Mouse (Mus musculus) hindbrain, embryonic 13.5 days (tissue): ENCODE measurements around the gene Lrrc4c. TPM values are rescaled to one million over a fixed set of nuclear protein-coding genes. Genes with fewer than 3 reads are reported as not detected.

Source experiments
- ATAC-seq: fragments of 200-750 bp; cut with Nextera tagmentation; 2 replicates; pipeline ENCODE4 v1.8.0; 2017; ENCODE audit warnings: moderate TSS enrichment; ENCODE audit not compliant: low FRiP score
- H3K27ac ChIP-seq: fragments of 300-500 bp; sonication (generic); 2 replicates; pipeline ENCODE4 v1.5.1; 2015; ENCODE audit warnings: inconsistent platforms, mild to moderate bottlenecking, moderate library complexity
- H3K27me3 ChIP-seq: fragments of 300-500 bp; sonication (generic); 2 replicates; pipeline ENCODE4 v1.6.1; 2015; ENCODE audit warnings: mild to moderate bottlenecking, inconsistent platforms
- H3K36me3 ChIP-seq: fragments of 300-500 bp; sonication (generic); 2 replicates; pipeline ENCODE4 v1.6.1; 2015; ENCODE audit warnings: mild to moderate bottlenecking, inconsistent platforms
- H3K4me1 ChIP-seq: fragments of 300-500 bp; sonication (generic); replicated peaks from 2 replicates; pipeline ENCODE4 v1.6.1; 2015; ENCODE audit warnings: inconsistent platforms
- H3K4me2 ChIP-seq: fragments of 300-500 bp; sonication (generic); 2 replicates; pipeline ENCODE4 v1.6.1; 2015; ENCODE audit warnings: inconsistent platforms, mild to moderate bottlenecking, moderate library complexity
- H3K4me3 ChIP-seq: fragments of 300-500 bp; sonication (generic); 2 replicates; pipeline ENCODE4 v1.5.1; 2015; ENCODE audit warnings: mild to moderate bottlenecking, inconsistent platforms
- H3K9ac ChIP-seq: fragments of 300-500 bp; sonication (generic); 2 replicates; pipeline ENCODE4 v1.6.1; 2015; ENCODE audit warnings: mild to moderate bottlenecking, inconsistent platforms
- H3K9me3 ChIP-seq: fragments of 300-500 bp; sonication (generic); 2 replicates; pipeline ENCODE4 v1.6.1; 2016; ENCODE audit warnings: inconsistent platforms
- WGBS: fragments of 180-500 bp; shearing (Covaris S2); methylation state at CpG from one replicate; pipeline ENCODE4 v1.1.7; 2015; 5-methylcytosine and 5-hydroxymethylcytosine counted together
- polyA plus RNA-seq: library from polyadenylated mRNA; unstranded; fragments of >200 nt; fragmentation: Nextera tagmentation; extraction: Ambion mirVana; gene quantifications from 2 replicates; pipeline ENCODE4 v1.2.1, GENCODE M21; 2015

The Lrrc4c gene
- polyA plus RNA-seq, 1 experiment from 2014 or later = 24.0 TPM

GRCm38 (mm10) chr2:96401186-96401811 lies 83.3 kb downstream of the Lrrc4c start:
- no peaks in the 10 kb centered on the region for H3K27me3 ChIP-seq
- H3K4me3 ChIP-seq = no peak overlapping the region
- H3K4me2 ChIP-seq = no peak overlapping the region
- peak; percentile 54 for ATAC-seq
- H3K36me3 ChIP-seq = no peaks in the 10 kb centered on the region
- H3K9me3 ChIP-seq = no peaks in the 10 kb centered on the region
- 91% methylated on average over 1 of the region's 1 CpGs for WGBS
- no peak overlapping the region for H3K9ac ChIP-seq
- no peaks in the 10 kb centered on the region for H3K4me1 ChIP-seq
- H3K27ac ChIP-seq = no peak overlapping the region

GRCm38 (mm10) chr2:96402514-96402913 lies 84.5 kb downstream of the Lrrc4c start:
- no peaks in the 10 kb centered on the region for H3K36me3 ChIP-seq
- no peaks in the 10 kb centered on the region for H3K4me1 ChIP-seq
- no peak overlapping the region for H3K4me3 ChIP-seq
- H3K27ac ChIP-seq = no peak overlapping the region
- H3K9me3 ChIP-seq = no peaks in the 10 kb centered on the region
- WGBS = 68% methylated on average over 2 of the region's 2 CpGs
- no peak for ATAC-seq
- H3K9ac ChIP-seq = no peak overlapping the region
- no peak overlapping the region for H3K4me2 ChIP-seq
- no peaks in the 10 kb centered on the region for H3K27me3 ChIP-seq

- Histone ChIP-seq H3K27me3 (no peaks in the 10 kb centered on the region), H3K4me2 (no peak overlapping the region), H3K4me3 (no peak overlapping the region), H3K27ac (no peak overlapping the region), H3K9me3 (no peaks in the 10 kb centered on the region), H3K9ac (no peak overlapping the region), H3K4me1 (no peaks in the 10 kb centered on the region), H3K36me3 (no peaks in the 10 kb centered on the region)
- WGBS = 89% methylated on average over 8 of the region's 8 CpGs
- no peak for ATAC-seq
Measured at GRCm38 (mm10) chr2:96406856-96407255, 88.9 kb downstream of the Lrrc4c start.

GRCm38 (mm10) chr2:96411182-96411581 lies 93.2 kb downstream of the Lrrc4c start:
- no peak for ATAC-seq
- 88% methylated on average over 1 of the region's 1 CpGs for WGBS
- H3K9me3 ChIP-seq = no peaks in the 10 kb centered on the region
- H3K9ac ChIP-seq = no peak overlapping the region
- H3K36me3 ChIP-seq = no peaks in the 10 kb centered on the region
- H3K27me3 ChIP-seq = no peaks in the 10 kb centered on the region
- no peaks in the 10 kb centered on the region for H3K4me1 ChIP-seq
- H3K27ac ChIP-seq = no peak overlapping the region
- no peak overlapping the region for H3K4me2 ChIP-seq
- no peak overlapping the region for H3K4me3 ChIP-seq

- Histone ChIP-seq H3K27me3 (no peaks in the 10 kb centered on the region), H3K4me2 (no peak overlapping the region)
Measured at GRCm38 (mm10) chr2:96461566-96461965, 143.6 kb downstream of the Lrrc4c start.

GRCm38 (mm10) chr2:96475674-96476073 lies 157.7 kb downstream of the Lrrc4c start:
- H3K27me3 ChIP-seq = no peaks in the 10 kb centered on the region
- no peak overlapping the region for H3K4me2 ChIP-seq
- no peak overlapping the region for H3K27ac ChIP-seq
- peak; percentile 81 for ATAC-seq
- 28% methylated on average over 6 of the region's 6 CpGs for WGBS
- H3K36me3 ChIP-seq = no peaks in the 10 kb centered on the region
- H3K9ac ChIP-seq = no peak overlapping the region
- H3K4me1 ChIP-seq = 0 out of 2 replicates have a peak, but pooled peaks cover 3% of the 10 kb centered on the region
- H3K9me3 ChIP-seq = no peaks in the 10 kb centered on the region
- no peak overlapping the region for H3K4me3 ChIP-seq

More at GRCm38 (mm10) chr2:96461566-96461965, 143.6 kb downstream of the Lrrc4c start:
- Histone ChIP-seq H3K27ac (no peak overlapping the region), H3K9ac (no peak overlapping the region), H3K9me3 (no peaks in the 10 kb centered on the region), H3K4me1 (no peaks in the 10 kb centered on the region), H3K4me3 (no peak overlapping the region), H3K36me3 (no peaks in the 10 kb centered on the region)
- no peak for ATAC-seq

GRCm38 (mm10) chr2:96499116-96499882 lies 181.3 kb downstream of the Lrrc4c start:
- H3K4me3 ChIP-seq = no peak overlapping the region
- no peak overlapping the region for H3K27ac ChIP-seq
- H3K36me3 ChIP-seq = no peaks in the 10 kb centered on the region
- H3K9ac ChIP-seq = no peak overlapping the region
- H3K4me1 ChIP-seq = no peaks in the 10 kb centered on the region
- no peaks in the 10 kb centered on the region for H3K9me3 ChIP-seq
- ATAC-seq = no peak
- no peak overlapping the region for H3K4me2 ChIP-seq
- no peaks in the 10 kb centered on the region for H3K27me3 ChIP-seq
- WGBS = 43% methylated on average over 3 of the region's 3 CpGs

- H3K27ac ChIP-seq = no peak overlapping the region
- H3K4me2 ChIP-seq = no peak overlapping the region
- no peaks in the 10 kb centered on the region for H3K36me3 ChIP-seq
- H3K4me1 ChIP-seq = no peaks in the 10 kb centered on the region
- H3K9me3 ChIP-seq = no peaks in the 10 kb centered on the region
- WGBS = 40% methylated on average over 6 of the region's 6 CpGs
- peak; percentile 80 for ATAC-seq
- no peak overlapping the region for H3K9ac ChIP-seq
- H3K4me3 ChIP-seq = no peak overlapping the region
- no peaks in the 10 kb centered on the region for H3K27me3 ChIP-seq
Measured at GRCm38 (mm10) chr2:96504140-96504539, 186.2 kb downstream of the Lrrc4c start.

- Histone ChIP-seq H3K27ac (no peak overlapping the region), H3K9ac (no peak overlapping the region), H3K27me3 (no peaks in the 10 kb centered on the region), H3K4me1 (no peaks in the 10 kb centered on the region), H3K4me3 (no peak overlapping the region), H3K4me2 (no peak overlapping the region), H3K9me3 (no peaks in the 10 kb centered on the region), H3K36me3 (no peaks in the 10 kb centered on the region)
- no peak for ATAC-seq
- WGBS = 88% methylated on average over 1 of the region's 1 CpGs
Measured at GRCm38 (mm10) chr2:96505641-96506040, 187.7 kb downstream of the Lrrc4c start.

GRCm38 (mm10) chr2:96508991-96509390 lies 191.0 kb downstream of the Lrrc4c start:
- no peak overlapping the region for H3K4me3 ChIP-seq
- H3K4me1 ChIP-seq = no peaks in the 10 kb centered on the region
- no peaks in the 10 kb centered on the region for H3K27me3 ChIP-seq
- no peak overlapping the region for H3K9ac ChIP-seq
- 70% methylated on average over 1 of the region's 1 CpGs for WGBS
- no peak for ATAC-seq
- no peak overlapping the region for H3K4me2 ChIP-seq
- H3K36me3 ChIP-seq = no peaks in the 10 kb centered on the region
- H3K9me3 ChIP-seq = no peaks in the 10 kb centered on the region
- H3K27ac ChIP-seq = no peak overlapping the region

- Histone ChIP-seq H3K9me3 (no peaks in the 10 kb centered on the region), H3K27ac (no peak overlapping the region), H3K9ac (no peak overlapping the region), H3K36me3 (no peaks in the 10 kb centered on the region), H3K4me1 (no peaks in the 10 kb centered on the region), H3K4me2 (no peak overlapping the region), H3K27me3 (no peaks in the 10 kb centered on the region), H3K4me3 (no peak overlapping the region)
- ATAC-seq = no peak
- WGBS = 83% methylated on average over 3 of the region's 3 CpGs
Measured at GRCm38 (mm10) chr2:96537469-96537868, 219.5 kb downstream of the Lrrc4c start.

- H3K36me3 ChIP-seq = no peaks in the 10 kb centered on the region
- H3K4me1 ChIP-seq = 0 out of 2 replicates have a peak, but pooled peaks cover 2% of the 10 kb centered on the region
- no peak for ATAC-seq
- H3K4me2 ChIP-seq = no peak overlapping the region
- H3K4me3 ChIP-seq = no peak overlapping the region
- no peaks in the 10 kb centered on the region for H3K9me3 ChIP-seq
- H3K27me3 ChIP-seq = no peaks in the 10 kb centered on the region
- H3K9ac ChIP-seq = no peak overlapping the region
- H3K27ac ChIP-seq = no peak overlapping the region
- 84% methylated on average over 1 of the region's 1 CpGs for WGBS
Measured at GRCm38 (mm10) chr2:96547171-96547570, 229.2 kb downstream of the Lrrc4c start.

- ATAC-seq = no peak
- Histone ChIP-seq H3K9me3 (no peaks in the 10 kb centered on the region), H3K27ac (no peak overlapping the region), H3K27me3 (no peaks in the 10 kb centered on the region), H3K4me3 (no peak overlapping the region), H3K36me3 (no peaks in the 10 kb centered on the region), H3K9ac (no peak overlapping the region), H3K4me1 (no peaks in the 10 kb centered on the region), H3K4me2 (no peak overlapping the region)
- WGBS = 92% methylated on average over 2 of the region's 2 CpGs
Measured at GRCm38 (mm10) chr2:96573755-96574154, 255.8 kb downstream of the Lrrc4c start.
